Mouse (Mus musculus) lung, adult 10 weeks (tissue): Measurements from ENCODE around the gene B3galt1. TPM values are rescaled to one million over a fixed set of nuclear protein-coding genes. Genes with fewer than 3 reads are reported as not detected.

Source experiments
- polyA plus RNA-seq: library from polyadenylated mRNA; stranded (reverse); fragments of 350-450 nt; fragmentation: Illumina TruSeq; extraction: RNeasy Lipid Tissue Mini Kit (QIAGEN cat#74804); gene quantifications from one replicate; pipeline ENCODE4 v1.2.3, GENCODE M21; 2014; ENCODE audit warnings: low read depth, low replicate concordance; ENCODE audit not compliant: insufficient read depth

B3galt1 gene
- polyA plus RNA-seq: 0.27 TPM

GRCm38 (mm10) chr2:67565480-67566331 is at the start of gene B3galt1:
Gene B3galt1, plus strand, starts transcription at chr2:67565871.

Other genes with a start within 250 kb of the B3galt1 start
- gene Gm21830, start 152.1 kb upstream of the B3galt1 start, polyA plus RNA-seq: not detected
- gene Gm26727, start 132.7 kb upstream of the B3galt1 start, polyA plus RNA-seq: not detected
- gene Xirp2, start 119.9 kb upstream of the B3galt1 start, polyA plus RNA-seq: 0.27 TPM